Mouse (Mus musculus): ENCODE data around the gene Mif.
"Not testable (repeated sequence)": the region's sequence is repeated elsewhere in the genome, so short reads cannot be mapped to it uniquely, and the experiment has no call there.

DNA sequence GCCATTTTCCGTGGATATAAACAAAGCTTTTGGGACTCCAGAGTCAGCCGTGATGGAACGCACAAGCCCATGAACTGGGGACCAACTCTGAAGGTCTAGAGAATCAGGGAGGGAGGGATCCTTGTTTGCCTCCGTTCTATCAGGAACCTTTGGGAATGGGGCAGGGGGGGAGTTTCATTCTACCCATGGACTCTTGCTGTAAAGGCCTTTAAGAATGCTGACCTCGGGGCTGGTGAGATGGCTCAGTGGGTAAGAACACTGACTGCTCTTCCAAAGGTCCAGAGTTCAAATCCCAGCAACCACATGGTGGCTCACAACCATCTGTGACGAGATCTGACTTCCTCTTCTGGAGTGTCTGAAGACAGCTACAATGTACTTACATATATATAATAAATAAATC lies 16.1 kb downstream of the Mif start:
- not testable (repeated sequence) for TF ChIP-seq CTCF (IDR thresholded peaks at IDR 0.05; ENCODE audit: borderline replicate concordance, insufficient read depth, low read length); POLR2A (IDR thresholded peaks at IDR 0.05; ENCODE audit: low read depth, low read length)

Data from embryonic fibroblast, embryonic 13.5 days (primary cell).